Mouse (Mus musculus) urinary bladder, postnatal 4 days (tissue): ENCODE results near the gene Ccdc40.
A peak's percentile ranks its signal among the peaks of the same experiment; 100 is the strongest.
"Not testable (repeated sequence)": the region's sequence is repeated elsewhere in the genome, so short reads cannot be mapped to it uniquely, and the experiment has no call there.

Experiments
- DNase-seq, 2 experiments: peaks; one replicate each; pipeline ENCODE4 v3.0.0; 2021 to 2022; ENCODE audit warnings: low spot score in 2 of 2

Ccdc40 gene

DNA sequence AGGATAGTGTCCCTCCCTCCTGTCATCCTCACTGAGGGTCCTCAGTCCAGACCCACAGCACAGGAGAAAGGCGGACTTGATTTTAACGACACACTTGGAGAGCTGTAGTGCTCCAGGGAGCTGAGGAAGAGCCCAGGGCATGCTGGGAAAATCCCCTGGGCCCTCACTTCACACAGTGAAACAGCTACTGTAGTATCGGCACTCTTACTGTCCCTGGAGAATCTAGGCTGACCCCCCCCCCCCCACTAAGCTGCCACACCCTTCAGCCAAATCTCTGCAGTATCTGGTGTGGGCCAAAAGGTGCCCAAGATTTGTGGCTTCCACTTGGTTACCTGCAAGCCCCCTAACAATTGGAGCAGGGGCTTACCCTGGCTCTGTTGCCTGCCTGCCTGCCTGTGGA, 8.6 kb downstream of the Ccdc40 start:
- no peak for DNase-seq

- DNase-seq = no peak
These were observed 9.4 kb downstream of the Ccdc40 start for GRCm38 (mm10) chr11:119237568-119238304.

GRCm38 (mm10) chr11:119238305-119238721, 9.9 kb downstream of the Ccdc40 start:
- no peak for DNase-seq

DNA sequence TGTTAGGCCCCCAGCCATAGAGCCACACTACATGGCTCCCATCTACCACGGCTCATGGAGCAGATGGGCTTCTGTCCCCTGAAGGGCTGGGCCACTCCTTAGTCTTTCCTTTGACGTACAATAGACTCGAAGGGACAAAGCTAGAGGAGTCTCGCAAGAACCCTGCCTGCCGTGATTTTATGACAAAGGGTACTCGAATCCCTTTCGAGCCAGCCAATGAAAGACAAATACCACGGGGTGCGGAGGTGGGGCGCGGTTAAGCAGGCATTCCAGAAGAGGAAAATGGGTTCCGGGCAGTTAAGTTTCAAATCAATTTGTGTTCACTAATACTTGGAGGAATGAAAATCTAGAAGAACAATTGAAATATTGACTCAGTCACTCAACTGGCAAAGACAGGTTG, 11.1 kb downstream of the Ccdc40 start:
- DNase-seq = no peak

- not testable (repeated sequence) for DNase-seq
These were observed 17.2 kb downstream of the Ccdc40 start for GRCm38 (mm10) chr11:119245543-119245942.

GRCm38 (mm10) chr11:119249011-119249410, 20.6 kb downstream of the Ccdc40 start:
- DNase-seq = no peak

GRCm38 (mm10) chr11:119250998-119251397, 22.6 kb downstream of the Ccdc40 start:
- no peak for DNase-seq

DNA sequence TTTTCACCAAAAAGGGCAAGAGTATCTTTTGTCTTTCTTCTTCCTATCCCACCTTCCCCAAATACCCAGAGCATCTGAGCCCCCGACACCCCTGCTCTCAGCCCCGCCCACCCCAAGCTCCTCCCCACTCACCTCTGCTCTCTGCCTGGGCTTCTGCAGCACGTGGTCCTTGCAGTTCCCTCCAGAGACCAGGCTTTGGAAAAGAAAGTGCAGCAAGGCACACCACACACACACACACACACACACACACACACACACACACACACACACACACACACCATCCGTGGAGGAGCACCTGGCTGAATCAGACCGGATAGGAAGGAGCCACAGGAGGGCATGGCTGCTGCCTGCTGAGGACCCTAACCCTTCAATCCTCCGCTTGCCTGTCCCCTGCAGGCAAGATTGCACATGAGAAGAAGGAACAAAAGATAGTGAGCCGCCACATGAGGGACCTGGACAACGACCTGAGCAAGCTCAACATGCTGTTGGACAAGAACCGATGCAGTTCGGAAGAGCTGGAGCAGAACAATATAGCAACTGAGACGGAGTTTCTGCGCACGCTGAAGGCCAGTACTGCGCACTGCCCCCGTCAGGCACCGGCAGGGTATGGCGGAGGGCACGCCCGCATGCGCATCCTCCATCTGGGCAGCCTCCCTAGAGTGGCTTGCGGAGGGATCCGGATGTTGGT, 24.6 kb downstream of the Ccdc40 start:
- DNase-seq = no peak

DNA sequence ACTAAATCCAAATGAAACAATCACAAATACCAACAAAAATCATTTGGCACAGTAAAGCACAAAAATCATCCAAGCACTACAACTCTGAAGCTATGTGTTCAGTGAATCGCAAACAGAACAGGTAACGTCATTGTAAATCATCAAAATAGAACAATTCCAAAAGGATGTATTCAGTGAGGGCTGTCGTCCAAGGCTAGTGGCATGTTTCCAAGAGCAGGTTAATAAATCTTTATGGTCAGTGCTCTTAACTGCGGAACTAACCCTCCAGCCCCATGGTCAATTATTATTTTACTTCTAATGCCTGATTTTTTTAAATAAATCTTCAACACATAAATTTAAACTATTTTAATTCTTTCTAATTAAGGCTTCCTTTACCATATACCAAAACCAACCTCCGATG, 28.2 kb downstream of the Ccdc40 start:
- not testable (repeated sequence) for DNase-seq

DNA sequence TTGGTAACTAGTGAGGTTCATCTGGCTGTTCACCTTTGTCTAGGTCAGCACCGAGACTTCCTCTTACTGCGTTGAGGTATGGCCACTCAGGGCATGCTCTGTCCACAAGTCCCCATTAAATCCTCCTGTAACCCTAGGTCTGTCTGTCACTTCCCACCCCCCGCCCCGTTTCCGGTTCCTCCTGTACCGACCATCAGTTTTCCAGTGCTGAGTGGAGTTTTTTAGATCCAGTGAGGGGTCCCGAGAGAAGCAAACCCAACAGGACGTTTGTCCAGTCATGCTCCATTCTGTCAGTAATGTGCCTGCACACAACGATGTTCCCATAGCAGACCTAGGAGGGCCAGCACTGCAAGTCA, 29.8 kb downstream of the Ccdc40 start:
- no peak for DNase-seq

DNA sequence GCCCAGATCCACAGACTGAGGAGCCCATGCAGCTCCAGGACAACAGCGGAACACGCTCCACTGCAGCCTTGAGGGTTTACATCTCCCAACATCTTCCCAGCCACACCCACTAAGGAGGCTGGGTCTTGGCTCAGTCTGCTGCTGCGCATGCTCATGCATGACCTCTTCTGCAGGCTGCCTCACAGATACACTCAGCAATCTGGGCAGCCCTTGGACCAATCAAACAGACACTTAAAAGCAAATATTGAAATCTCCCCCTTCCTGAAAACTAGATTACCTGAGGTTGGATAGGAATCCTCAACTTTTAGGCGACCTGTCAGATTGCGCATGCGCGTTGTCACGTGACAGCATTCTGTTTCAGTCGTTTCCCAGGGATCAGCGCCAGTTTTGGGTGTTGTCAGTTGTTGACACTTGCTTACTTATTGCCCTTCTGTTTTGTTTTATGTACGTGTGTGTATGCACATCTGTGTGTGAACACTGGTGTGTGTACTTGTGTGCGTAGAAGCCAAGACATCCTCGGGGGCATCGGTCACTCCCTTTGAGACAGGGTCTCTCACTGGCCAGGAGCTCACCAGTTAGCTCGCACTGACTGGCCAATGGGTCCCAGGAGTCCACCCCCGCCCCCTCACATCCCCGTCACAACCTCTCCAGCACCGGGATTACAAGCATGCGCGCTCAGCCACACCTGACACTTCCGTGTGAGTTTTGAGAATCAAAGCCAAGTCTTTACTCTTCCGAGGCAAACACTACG, 30.4 kb downstream of the Ccdc40 start:
- peak in 1 of 2 experiments; percentile 62 for DNase-seq

GRCm38 (mm10) chr11:119259977-119260376, 31.6 kb downstream of the Ccdc40 start:
- DNase-seq = no peak

DNA sequence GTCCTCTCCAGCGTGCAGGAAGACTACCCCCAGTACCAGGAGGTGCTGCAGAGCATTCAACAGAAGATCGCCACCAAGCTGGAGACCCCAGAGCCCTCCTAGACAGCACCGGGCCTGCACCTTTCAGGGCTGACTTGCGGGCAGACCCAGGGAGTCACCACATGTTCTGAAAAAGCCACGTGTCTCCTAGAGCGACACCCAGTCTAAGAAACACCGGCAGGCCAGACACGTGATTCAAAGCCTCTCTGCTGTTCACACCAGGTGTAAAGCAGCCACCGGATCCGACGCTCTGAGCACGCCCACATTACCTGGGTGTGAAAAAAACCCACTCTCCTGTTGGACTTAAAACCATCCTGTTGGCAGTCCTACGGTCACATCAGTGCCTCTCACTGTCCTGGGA, 36.0 kb downstream of the Ccdc40 start:
- no peak for DNase-seq

GRCm38 (mm10) chr11:119265811-119266210, 37.4 kb downstream of the Ccdc40 start:
- DNase-seq = no peak

GRCm38 (mm10) chr11:119267241-119267674, 38.9 kb downstream of the Ccdc40 start:
- DNase-seq = peak in 1 of 2 experiments; percentile 65

GRCm38 (mm10) chr11:119267768-119268556, 39.6 kb downstream of the Ccdc40 start, which contains the start of gene Gaa:
Gene Gaa (plus strand): TSS chr11:119267887.
- peak; percentile 87 to 96 for DNase-seq

- DNase-seq = no peak
These were observed 40.3 kb downstream of the Ccdc40 start for GRCm38 (mm10) chr11:119268557-119269195.

GRCm38 (mm10) chr11:119272492-119272891, 44.1 kb downstream of the Ccdc40 start:
- not testable (repeated sequence) for DNase-seq

GRCm38 (mm10) chr11:119273186-119273930, 45.0 kb downstream of the Ccdc40 start:
- DNase-seq = no peak

DNA sequence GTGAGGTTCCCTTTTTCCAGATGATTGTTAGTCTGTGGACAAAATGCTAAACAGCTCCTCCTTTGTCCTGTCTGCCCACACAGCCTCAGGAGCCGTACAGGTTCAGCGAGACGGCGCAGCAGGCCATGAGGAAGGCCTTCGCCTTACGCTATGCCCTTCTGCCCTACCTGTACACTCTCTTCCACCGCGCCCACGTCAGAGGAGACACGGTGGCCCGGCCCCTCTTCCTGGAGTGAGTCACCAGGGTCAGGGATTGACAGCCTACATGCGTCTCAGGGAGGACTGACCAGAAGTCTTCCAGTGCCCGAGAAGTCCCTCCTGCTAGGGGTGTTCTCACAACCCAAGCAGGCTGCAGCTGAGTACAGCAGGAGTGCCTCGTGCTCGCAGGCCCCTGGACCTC, 52.7 kb downstream of the Ccdc40 start:
- no peak for DNase-seq
